Mouse (Mus musculus): ENCODE data around the gene Arid1a. TPM values are rescaled to one million over a fixed set of nuclear protein-coding genes. Genes with fewer than 3 reads are reported as not detected.
A peak's percentile ranks its signal among the peaks of the same experiment; 100 is the strongest.

Arid1a gene
- polyA plus RNA-seq, 1 experiment = 49.4 TPM

GRCm38 (mm10) chr4:133671881-133672844 lies 84.4 kb downstream of the Arid1a start, which contains the start of gene Pigv:
Gene Pigv, minus strand, starts transcription at chr4:133672647.
- WGBS = under 1% methylated on average over 76 of the region's 76 CpGs
- Histone ChIP-seq H3K4me3 (replicated peaks; ENCODE audit: insufficient read depth, low read depth, low read length) (peak within 1 kb of the TSS; percentile 94), H3K27ac (ENCODE audit: insufficient read depth, low read length) (peak within 1 kb of the TSS; percentile 96), H3K4me1 (ENCODE audit: control insufficient read depth, insufficient read depth, low read length) (peaks cover 8% of the 10 kb centered on the region; the same call in 1 of the 2 replicates), H3K27me3 (ENCODE audit: control insufficient read depth, insufficient read depth, low read length) (no peaks in the 10 kb centered on the region)
- peak; percentile 93 to 96 for DNase-seq
- TF ChIP-seq CTCF (IDR thresholded peaks at IDR 0.05; ENCODE audit: borderline replicate concordance, insufficient read depth, low read depth, low read length) (no peak), POLR2A (IDR thresholded peaks at IDR 0.05; ENCODE audit: borderline replicate concordance, insufficient read depth, low read length) (peak; percentile 41)

- TF ChIP-seq CTCF (IDR thresholded peaks at IDR 0.05; ENCODE audit: borderline replicate concordance, insufficient read depth, low read depth, low read length) (peak; percentile 84), POLR2A (IDR thresholded peaks at IDR 0.05; ENCODE audit: borderline replicate concordance, insufficient read depth, low read length) (no peak)
- peak; percentile 84 to 87 for DNase-seq
- Histone ChIP-seq H3K4me3 (replicated peaks; ENCODE audit: insufficient read depth, low read depth, low read length) (peak overlapping the region; percentile 94), H3K27me3 (ENCODE audit: control insufficient read depth, insufficient read depth, low read length) (no peaks in the 10 kb centered on the region), H3K27ac (ENCODE audit: insufficient read depth, low read length) (no peak overlapping the region), H3K4me1 (ENCODE audit: control insufficient read depth, insufficient read depth, low read length) (peaks cover 8% of the 10 kb centered on the region; the same call in 1 of the 2 replicates)
- WGBS = 1% methylated on average over 13 of the region's 13 CpGs
Measured at GRCm38 (mm10) chr4:133671184-133671880, 85.2 kb downstream of the Arid1a start.

GRCm38 (mm10) chr4:133669652-133670210 lies 86.8 kb downstream of the Arid1a start:
- DNase-seq = peak in 1 of 2 experiments; percentile 36
- peaks cover 11% of the 10 kb centered on the region for H3K4me1 ChIP-seq (ENCODE audit: control insufficient read depth, insufficient read depth, low read length)
- 62% methylated on average over 6 of the region's 6 CpGs for WGBS
- H3K27ac ChIP-seq (ENCODE audit: insufficient read depth, low read length) = no peak overlapping the region
- H3K27me3 ChIP-seq (ENCODE audit: control insufficient read depth, insufficient read depth, low read length) = no peaks in the 10 kb centered on the region
- TF ChIP-seq POLR2A (IDR thresholded peaks at IDR 0.05; ENCODE audit: borderline replicate concordance, insufficient read depth, low read length) = no peak
- TF ChIP-seq CTCF (IDR thresholded peaks at IDR 0.05; ENCODE audit: borderline replicate concordance, insufficient read depth, low read depth, low read length) = peak; percentile 45; the same call in 1 of the 2 replicates
- H3K4me3 ChIP-seq (replicated peaks; ENCODE audit: insufficient read depth, low read depth, low read length) = no peak overlapping the region

- DNase-seq = no peak
- 45% methylated on average over 3 of the region's 3 CpGs for WGBS
- Histone ChIP-seq H3K27me3 (ENCODE audit: control insufficient read depth, insufficient read depth, low read length) (no peaks in the 10 kb centered on the region), H3K4me3 (replicated peaks; ENCODE audit: insufficient read depth, low read depth, low read length) (no peak overlapping the region), H3K4me1 (ENCODE audit: control insufficient read depth, insufficient read depth, low read length) (peaks cover 3% of the 10 kb centered on the region), H3K27ac (ENCODE audit: insufficient read depth, low read length) (no peak overlapping the region)
- TF ChIP-seq CTCF (IDR thresholded peaks at IDR 0.05; ENCODE audit: borderline replicate concordance, insufficient read depth, low read depth, low read length) (no peak), POLR2A (IDR thresholded peaks at IDR 0.05; ENCODE audit: borderline replicate concordance, insufficient read depth, low read length) (no peak)
Measured at GRCm38 (mm10) chr4:133668537-133668936, 88.0 kb downstream of the Arid1a start.

- WGBS = 90% methylated on average over 6 of the region's 6 CpGs
- Histone ChIP-seq H3K27me3 (ENCODE audit: control insufficient read depth, insufficient read depth, low read length) (no peaks in the 10 kb centered on the region), H3K4me3 (replicated peaks; ENCODE audit: insufficient read depth, low read depth, low read length) (no peak overlapping the region), H3K4me1 (ENCODE audit: control insufficient read depth, insufficient read depth, low read length) (peaks cover 3% of the 10 kb centered on the region), H3K27ac (ENCODE audit: insufficient read depth, low read length) (no peak overlapping the region)
- DNase-seq = no peak
- no peak for TF ChIP-seq CTCF (IDR thresholded peaks at IDR 0.05; ENCODE audit: borderline replicate concordance, insufficient read depth, low read depth, low read length)
- TF ChIP-seq POLR2A (IDR thresholded peaks at IDR 0.05; ENCODE audit: borderline replicate concordance, insufficient read depth, low read length) = no peak
Measured at GRCm38 (mm10) chr4:133666199-133666598, 90.4 kb downstream of the Arid1a start.

- H3K4me3 ChIP-seq (replicated peaks; ENCODE audit: insufficient read depth, low read depth, low read length) = no peak overlapping the region
- WGBS = 31% methylated on average over 11 of the region's 11 CpGs
- no peaks in the 10 kb centered on the region for H3K27me3 ChIP-seq (ENCODE audit: control insufficient read depth, insufficient read depth, low read length)
- DNase-seq = peak in 1 of 2 experiments; percentile 47
- TF ChIP-seq POLR2A (IDR thresholded peaks at IDR 0.05; ENCODE audit: borderline replicate concordance, insufficient read depth, low read length) (no peak), CTCF (IDR thresholded peaks at IDR 0.05; ENCODE audit: borderline replicate concordance, insufficient read depth, low read depth, low read length) (no peak)
- H3K4me1 ChIP-seq (ENCODE audit: control insufficient read depth, insufficient read depth, low read length) = peaks cover 10% of the 10 kb centered on the region
- H3K27ac ChIP-seq (ENCODE audit: insufficient read depth, low read length) = no peak overlapping the region
Measured at GRCm38 (mm10) chr4:133665118-133665517, 91.5 kb downstream of the Arid1a start.

- no peaks in the 10 kb centered on the region for H3K27me3 ChIP-seq (ENCODE audit: control insufficient read depth, insufficient read depth, low read length)
- TF ChIP-seq CTCF (IDR thresholded peaks at IDR 0.05; ENCODE audit: borderline replicate concordance, insufficient read depth, low read depth, low read length) (no peak), POLR2A (IDR thresholded peaks at IDR 0.05; ENCODE audit: borderline replicate concordance, insufficient read depth, low read length) (no peak)
- WGBS = 81% methylated on average over 8 of the region's 8 CpGs
- H3K4me3 ChIP-seq (replicated peaks; ENCODE audit: insufficient read depth, low read depth, low read length) = no peak overlapping the region
- no peak for DNase-seq
- peaks cover 20% of the 10 kb centered on the region for H3K4me1 ChIP-seq (ENCODE audit: control insufficient read depth, insufficient read depth, low read length)
- no peak overlapping the region for H3K27ac ChIP-seq (ENCODE audit: insufficient read depth, low read length)
Measured at GRCm38 (mm10) chr4:133662945-133663344, 93.6 kb downstream of the Arid1a start.
